Mouse (Mus musculus) cerebellum, adult (tissue): ENCODE measurements around the gene Pomc.
"Not testable (repeated sequence)": the region's sequence is repeated elsewhere in the genome, so short reads cannot be mapped to it uniquely, and the experiment has no call there.

Experiments used
- ATAC-seq: cut with Nextera tagmentation; 2 replicates; pipeline ENCODE4 v1.9.2; 2017; ENCODE audit warnings: mild to moderate bottlenecking, moderate library complexity, mixed read lengths; ENCODE audit not compliant: insufficient number of reproducible peaks, low FRiP score, low TSS enrichment

Gene Pomc

DNA sequence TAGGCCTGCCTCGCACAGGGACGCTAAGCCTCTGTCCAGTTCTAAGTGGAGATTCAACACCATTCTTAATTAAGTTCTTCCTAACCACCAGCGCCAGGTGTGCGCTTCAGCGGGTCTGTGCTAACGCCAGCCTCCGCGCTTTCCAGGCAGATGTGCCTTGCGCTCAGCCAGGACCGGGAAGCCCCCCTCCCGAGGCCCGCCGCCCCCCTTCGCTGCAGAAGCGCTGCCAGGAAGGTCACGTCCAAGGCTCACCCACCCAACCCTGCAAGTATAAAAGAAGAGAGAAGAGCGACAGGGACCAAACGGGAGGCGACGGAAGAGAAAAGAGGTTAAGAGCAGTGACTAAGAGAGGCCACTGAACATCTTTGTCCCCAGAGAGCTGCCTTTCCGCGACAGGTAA is at the start of gene Pomc:
Gene Pomc, plus strand, starts transcription at position 301 of the 400 bp plus-strand sequence.
- ATAC-seq = no peak

DNA sequence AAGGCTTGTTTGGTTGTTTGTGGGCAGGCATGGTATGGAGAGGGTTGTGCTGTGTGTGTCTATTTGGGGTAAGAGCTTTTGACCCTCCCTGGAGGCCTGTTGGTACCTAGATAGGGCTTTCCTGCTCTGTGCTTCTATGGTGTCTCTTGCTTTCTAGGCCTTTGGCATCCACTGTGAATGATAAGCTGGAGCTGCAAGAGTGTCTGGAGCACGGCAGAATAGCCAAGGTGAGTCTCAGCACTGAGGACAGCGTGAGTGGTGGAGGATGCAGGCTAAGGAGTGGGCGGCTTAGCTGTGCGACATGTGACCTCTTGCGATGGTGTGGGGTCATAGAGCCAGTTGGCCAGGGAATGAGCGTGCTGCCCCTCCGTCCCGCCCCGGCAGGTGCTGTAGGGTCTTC is 49.3 kb upstream of the Pomc start:
- ATAC-seq = no peak

DNA sequence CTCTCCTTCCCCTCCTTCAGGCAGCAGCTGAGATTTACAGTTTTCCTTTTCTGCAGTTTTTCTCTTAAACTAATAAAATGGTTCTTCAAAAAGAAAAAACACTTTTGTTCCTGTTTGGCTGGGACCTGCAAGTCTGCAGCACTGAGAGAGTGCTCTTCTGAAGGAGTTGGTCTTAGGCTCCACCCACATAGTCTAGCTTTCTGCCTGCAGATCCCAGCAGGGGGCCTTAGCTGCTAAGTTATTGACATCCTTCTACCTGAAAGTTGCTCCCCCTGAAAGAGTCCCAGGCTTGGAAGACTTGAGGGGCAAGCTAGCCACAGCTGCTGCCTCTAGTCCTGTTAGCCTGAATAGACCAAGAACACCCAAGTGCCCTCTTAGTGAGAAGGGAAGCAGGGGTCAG is 48.4 kb upstream of the Pomc start:
- ATAC-seq = no peak

DNA sequence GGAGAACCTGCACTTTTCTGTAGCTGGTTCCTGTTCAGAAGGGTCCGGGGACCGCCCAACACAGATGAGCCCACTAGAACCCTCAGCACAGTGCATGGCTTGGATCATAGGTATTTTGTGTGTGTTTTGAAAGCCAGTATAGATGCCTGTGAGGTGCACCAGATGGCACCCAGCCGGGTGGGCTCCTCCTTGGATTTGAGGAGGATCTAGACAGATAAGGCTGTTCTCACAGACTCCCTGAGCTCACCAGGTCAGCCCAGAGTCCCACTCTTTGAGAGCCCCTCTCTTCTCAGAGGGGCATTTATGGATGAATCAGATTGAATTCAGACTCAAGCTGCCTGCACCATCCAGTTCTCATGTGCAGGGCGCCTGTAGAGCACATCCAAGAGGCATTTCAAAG is 47.7 kb upstream of the Pomc start:
- no peak for ATAC-seq

DNA sequence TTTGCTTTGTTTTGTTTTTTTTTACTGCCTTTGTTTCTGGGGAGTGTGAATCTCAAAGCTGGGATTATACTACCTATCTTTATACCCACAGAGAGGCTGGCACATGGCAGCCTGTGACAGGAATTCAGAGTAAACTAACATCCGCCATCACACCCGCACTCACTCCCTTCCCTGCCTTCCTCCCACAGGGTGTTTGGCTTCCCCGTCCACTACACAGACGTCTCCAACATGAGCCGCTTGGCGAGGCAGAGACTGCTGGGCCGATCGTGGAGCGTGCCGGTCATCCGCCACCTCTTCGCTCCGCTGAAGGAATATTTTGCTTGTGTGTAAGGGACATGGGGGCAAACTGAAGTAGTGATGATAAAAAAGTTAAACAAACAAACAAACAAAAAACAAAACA is 47.3 kb upstream of the Pomc start:
- no peak for ATAC-seq

DNA sequence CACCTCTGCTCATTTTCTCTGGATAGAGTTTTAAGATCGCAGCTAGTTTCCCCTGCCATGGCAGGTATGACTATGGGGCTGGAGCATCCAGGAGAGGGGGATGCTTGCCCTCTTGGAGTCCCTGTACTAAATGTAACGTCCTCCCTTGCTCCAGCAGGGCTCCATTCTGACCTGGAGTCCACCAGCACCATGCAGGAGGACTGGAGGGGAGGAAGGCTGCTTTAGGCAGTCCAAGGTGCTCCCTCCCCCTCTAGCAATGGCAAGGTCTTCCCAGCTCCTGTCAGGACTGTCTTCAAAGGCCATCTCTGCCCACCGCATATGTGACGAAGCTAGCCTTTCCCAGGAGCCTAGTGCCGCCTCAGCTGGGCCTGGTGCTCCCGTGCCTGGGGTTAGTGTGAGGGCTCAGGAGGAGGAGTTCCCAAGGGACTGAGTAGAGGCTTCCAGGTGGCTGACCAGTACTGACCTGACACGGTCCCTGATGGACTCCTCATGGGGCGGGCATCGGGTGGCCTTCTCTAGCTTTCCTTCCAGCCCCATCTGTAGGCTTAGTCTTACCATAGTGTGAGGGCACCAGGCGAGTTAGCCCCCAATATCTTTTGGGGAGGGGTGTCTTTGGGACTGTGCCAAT is 44.2 kb upstream of the Pomc start:
- no peak; the same call in 1 of the 2 replicates for ATAC-seq

DNA sequence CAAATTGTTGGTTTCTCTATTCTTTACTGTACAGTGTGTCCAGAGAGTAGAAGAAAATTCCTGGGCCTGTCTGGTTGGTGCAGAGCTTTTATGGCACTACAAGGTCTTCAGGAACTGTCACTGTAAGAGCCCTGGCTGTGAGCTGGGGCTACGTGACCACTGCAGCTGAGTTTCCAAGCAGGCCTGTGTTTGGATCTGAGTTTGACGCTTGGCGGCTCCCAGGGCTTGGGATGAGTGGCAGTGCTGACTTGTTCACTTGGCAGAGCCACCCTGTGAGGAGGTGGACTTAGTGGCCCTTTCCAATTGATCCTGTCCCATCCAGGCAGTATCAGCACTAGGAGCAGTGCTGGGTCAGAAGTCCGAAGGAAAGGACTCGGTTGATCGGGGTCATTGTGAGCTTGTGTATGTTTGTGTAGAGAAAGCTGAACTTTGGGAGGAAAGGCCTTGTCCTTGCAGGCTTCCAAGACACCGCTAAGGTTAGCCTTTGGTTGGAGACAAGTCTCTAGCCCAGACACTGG is 42.9 kb upstream of the Pomc start:
- ATAC-seq = no peak

DNA sequence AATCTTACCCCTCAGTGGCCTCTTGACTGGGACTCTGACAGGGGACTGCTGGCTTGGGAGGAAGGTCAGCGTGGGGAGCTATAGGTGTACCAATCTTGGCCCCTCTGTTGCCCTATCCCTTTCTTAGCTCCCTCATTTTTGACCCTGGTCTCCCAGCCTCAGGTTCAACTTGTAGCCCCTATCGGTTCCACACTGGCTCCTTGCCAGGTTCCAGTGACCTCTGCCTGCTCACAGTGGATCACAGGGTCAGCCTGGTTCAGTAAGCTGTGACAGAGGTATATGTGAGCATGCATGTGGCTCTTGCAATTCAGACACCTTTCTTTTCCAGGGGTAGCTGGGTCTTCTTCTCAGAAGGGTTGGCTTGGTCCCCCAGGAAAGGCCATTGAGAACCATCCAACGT is 38.9 kb upstream of the Pomc start:
- ATAC-seq = no peak; the same call in 1 of the 2 replicates

DNA sequence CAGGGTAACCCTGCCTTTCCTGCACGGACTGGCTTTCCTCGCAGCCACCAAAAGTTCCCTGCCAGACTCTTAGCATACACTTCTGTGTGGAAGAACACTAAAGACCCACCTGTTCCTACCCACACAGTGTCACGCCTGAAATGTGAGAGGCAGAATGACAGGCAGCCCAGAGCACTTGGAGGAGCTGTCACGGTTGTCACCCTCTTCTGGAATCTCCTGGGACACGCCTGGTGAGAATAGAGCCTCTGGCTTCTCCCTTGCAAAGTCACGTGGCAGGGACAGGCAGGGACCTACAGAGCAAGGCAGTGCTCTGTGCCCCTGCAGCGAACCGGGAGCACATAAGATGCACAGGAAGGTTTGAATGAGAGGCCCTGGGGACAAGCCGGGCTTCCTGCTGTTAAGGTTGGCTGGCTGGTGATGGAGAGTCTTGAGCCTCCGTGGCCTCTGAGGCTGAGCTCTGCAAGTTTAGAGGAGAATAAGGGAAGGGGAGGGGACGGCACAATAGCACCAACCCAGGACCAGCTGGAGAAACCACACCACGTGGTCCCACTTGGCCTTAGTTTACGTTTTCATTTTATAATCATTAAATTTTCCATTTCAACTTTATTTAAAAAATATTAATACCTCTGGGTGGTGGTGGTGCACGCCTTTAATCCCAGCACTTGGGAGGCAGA is 36.9 kb upstream of the Pomc start:
- no peak for ATAC-seq

DNA sequence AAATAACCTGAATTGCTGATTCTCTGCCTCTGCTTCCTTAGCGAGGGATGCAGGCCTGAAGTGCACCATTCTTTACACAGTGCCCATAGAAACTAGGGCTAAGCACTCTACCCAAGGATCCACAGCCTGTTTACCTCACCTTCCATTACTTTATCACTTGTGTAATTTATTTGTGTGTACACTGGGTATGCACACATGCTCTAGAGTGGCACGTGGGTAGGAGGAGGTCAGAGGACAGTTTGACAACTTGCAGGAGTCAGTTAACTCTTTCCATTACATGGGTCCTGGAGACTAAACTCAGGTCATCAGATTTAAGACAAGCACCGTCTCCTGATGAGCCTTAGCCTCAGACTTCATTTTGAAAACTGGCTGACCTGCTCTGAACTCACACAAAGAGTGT is 36.2 kb upstream of the Pomc start:
- no peak for ATAC-seq

DNA sequence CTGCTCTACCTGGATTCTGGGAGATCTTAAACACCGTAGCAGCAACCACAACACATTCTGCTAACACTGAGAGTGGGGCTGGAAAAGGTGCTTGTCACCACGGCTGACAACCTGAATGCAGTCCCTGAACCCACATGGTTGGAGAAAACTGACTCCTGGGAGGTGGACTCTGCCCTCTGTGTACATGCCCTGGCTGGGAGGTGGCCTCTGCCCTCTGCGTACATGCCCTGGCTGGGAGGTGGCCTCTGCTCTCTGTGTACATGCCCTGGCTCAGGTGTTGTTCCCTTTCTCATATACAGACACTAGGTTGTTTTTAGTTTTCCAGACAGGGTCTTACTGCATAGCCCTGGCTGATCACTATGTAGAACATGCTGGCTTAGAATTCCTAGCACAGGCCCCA is 35.3 kb upstream of the Pomc start:
- ATAC-seq = no peak

DNA sequence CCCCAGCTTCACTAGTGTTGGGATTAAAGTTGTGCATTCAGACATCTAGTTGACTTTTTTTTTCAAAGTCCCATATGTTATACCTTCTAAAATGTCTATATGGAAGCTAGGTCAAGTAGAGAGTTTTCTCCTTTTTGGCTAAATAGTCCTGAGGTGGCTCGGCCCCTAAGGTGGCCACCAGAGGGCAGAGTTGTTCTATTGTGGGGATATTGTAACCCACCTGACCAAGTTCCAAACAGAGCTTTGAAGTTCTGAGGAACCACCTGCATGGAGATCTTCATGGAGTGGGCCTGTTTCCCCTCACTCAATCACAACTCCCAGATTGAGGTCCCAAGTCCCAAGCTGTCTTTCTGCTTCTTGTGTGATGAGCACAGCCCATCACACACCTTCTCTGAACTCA is 28.6 kb upstream of the Pomc start:
- 0 out of 2 replicates have a peak, but pooled peaks have one; percentile 58 for ATAC-seq

DNA sequence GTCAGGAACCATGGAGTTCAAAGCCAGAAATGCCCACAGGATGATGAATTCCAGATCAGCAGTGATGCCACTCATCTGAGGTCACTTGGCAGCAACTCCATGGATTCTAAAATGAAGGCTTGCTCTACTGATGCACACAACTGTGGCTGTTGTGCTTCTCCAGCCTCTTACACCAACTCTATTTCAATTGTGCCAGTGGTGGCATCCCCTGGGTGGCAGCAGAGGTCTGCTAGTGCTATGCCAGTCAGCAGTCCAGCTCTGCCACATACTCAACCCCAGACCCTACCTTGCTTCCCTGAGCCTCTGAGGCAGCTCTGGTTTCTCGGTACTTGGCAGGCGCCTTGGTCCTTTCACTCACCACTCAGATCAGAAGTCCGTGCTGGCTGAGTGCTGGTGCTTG is 25.9 kb upstream of the Pomc start:
- ATAC-seq = peak; percentile 63

DNA sequence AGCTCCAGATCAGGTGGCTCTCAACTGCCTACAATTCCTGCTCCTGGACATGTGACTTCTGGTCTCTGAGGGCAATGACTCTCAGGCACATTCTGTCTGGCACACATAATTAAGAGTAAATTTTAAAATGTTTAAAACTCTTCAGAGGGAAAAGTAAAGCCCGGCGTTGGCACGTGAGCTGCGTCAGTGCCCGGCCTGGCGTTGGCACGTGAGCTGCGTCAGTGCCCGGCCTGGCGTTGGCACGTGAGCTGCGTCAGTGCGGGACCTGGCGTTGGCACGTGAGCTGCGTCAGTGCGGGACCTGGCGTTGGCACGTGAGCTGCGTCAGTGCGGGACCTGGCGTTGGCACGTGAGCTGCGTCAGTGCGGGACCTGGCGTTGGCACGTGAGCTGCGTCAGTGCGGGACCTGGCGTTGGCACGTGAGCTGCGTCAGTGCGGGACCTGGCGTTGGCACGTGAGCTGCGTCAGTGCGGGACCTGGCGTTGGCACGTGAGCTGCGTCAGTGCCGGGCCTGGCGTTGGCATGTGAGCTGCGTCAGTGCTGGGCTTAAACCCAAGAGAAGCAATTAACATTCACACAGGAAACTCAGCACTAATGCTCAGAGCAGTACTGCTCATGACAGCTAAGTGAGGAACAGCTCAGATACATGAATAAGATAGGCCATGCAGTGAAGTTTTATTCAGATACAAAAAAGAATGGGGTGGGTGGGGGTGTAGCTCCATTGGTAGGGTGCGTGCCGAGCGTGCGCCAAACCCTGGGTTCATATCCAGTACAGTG is 24.5 kb upstream of the Pomc start:
- ATAC-seq = not testable (repeated sequence)

DNA sequence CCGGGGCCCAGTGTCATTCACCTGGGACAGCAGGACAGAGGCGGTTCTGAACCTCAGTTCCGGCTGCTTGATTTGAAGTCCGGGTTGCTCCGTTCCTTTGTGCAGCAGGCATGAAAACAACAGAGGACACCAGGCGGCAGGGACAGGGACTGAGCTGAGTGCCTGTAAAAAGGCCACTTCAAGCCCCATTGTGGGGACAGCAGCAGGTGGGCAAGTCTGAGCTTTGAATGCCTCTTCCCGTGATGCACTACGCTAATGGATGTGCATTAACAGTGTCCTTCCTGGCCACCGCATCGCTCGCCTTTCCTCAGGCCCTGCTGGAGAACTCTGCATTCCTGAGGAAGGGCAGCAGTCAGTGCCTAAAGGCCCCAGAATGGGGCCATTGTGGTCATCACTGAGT is 12.7 kb upstream of the Pomc start:
- ATAC-seq = no peak

DNA sequence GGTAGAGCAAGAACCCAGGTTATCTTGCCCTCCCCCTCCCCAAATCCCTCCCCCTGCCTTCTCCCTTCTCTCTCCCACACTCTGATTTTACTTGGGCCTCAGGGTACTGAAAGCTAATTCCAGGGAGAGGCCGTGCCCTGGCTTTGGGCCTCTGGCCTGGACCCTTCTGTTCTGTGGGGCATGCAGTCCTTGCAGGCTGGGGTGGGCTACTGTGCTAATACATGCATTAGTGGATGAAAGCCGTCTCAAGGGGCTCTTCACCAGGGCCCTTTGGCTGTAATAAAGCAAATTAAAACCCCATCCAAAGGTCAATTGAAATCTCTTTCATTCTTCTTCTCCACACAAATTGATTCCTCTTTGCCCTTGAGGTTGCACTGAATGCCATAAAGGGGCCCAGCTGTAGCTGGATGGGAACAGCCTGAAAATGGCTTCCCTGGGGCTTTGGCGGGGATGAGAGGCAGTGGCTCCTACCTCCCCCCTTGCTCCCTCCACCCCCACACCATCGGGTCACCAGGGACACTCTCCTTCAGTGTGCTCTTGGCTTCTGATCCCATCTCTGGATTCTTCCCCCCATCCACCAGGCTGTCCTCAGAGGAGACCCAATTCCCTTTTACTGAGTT is 10.2 kb upstream of the Pomc start:
- ATAC-seq = no peak

DNA sequence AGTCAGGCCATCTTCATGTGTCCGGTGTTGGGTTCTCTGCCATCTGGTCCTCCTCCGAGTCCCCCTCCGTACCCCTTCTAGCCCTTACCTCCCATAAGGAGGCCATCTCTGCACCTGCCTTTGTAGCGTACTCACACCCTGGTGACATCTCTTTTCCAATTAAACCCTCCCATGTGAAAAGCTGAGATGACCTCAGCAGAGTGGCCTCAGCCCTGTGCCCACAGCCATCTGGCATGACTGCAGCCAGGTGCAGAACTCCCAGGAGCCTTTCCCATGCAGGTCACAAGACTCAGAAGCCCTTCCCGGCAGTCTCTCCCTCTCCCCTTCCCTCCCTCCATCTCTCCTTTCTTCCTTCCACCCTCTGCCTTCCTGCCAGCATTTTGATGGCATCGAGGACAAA is 7.2 kb upstream of the Pomc start:
- ATAC-seq = peak; percentile 64; the same call in 1 of the 2 replicates

DNA sequence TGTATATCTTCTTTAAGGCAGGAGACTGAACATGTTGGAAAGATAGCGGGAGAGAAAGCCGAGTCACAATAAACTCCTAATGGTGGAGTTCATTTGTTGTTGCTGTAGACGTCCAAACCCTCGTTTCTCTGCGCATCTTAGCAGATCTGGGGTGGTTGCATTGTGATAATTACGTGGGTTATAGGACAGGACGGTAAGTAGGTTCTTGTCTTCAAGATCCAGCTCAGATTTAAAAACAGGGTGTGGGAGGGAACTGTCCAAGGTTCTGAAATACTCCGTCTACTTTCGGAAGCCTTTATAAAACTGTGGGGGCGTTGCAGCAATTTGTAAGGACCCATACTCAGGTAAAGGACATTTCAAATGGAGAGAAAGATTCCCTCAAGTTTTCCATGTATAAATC is 620 bp downstream of the Pomc start:
- no peak for ATAC-seq

DNA sequence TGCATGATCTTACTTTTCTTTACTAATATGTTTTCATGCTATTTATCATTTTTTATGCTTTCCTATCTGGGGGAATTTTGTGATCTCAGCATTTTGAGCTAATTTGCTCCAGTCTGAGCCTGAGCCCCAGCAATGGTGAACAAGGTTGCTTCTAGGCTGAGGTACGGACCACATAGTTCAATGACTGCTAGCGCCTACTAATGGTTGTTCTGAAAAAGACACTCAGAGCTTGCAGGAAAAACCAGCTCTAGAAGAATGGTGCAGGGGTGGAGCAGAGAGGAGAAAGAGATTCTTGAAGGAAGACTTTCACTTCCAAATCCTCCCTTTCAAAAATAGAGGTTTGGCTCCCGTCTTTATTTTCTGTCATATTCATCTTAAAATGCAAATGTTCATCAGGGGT is 1.6 kb downstream of the Pomc start:
- ATAC-seq = no peak

DNA sequence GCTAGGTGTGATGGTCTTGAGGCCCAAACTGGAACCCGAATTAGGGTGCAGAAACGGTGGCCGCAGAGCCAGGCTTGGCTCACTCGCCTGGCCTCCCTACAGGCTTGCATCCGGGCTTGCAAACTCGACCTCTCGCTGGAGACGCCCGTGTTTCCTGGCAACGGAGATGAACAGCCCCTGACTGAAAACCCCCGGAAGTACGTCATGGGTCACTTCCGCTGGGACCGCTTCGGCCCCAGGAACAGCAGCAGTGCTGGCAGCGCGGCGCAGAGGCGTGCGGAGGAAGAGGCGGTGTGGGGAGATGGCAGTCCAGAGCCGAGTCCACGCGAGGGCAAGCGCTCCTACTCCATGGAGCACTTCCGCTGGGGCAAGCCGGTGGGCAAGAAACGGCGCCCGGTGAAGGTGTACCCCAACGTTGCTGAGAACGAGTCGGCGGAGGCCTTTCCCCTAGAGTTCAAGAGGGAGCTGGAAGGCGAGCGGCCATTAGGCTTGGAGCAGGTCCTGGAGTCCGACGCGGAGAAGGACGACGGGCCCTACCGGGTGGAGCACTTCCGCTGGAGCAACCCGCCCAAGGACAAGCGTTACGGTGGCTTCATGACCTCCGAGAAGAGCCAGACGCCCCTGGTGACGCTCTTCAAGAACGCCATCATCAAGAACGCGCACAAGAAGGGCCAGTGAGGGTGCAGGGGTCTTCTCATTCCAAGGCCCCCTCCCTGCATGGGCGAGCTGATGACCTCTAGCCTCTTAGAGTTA is 5.2 kb downstream of the Pomc start:
- ATAC-seq = peak; percentile 90
